Mouse (Mus musculus): ENCODE measurements around the gene Ap1b1.

- TF ChIP-seq POLR2A (IDR thresholded peaks at IDR 0.05; ENCODE audit: extremely low read depth, insufficient read depth, low read length) (no peak), CTCF (IDR thresholded peaks at IDR 0.05; ENCODE audit: extremely low read depth, insufficient read depth, low read length) (no peak)
Measured at GRCm38 (mm10) chr11:5051629-5052028, 65.0 kb downstream of the Ap1b1 start.
